Mouse (Mus musculus) hindbrain, embryonic 11.5 days (tissue): ENCODE measurements around the gene Olfr469. TPM values are rescaled to one million over a fixed set of nuclear protein-coding genes. Genes with fewer than 3 reads are reported as not detected.

Experiments used
- ATAC-seq: fragments of 200-750 bp; cut with Nextera tagmentation; 2 replicates; pipeline ENCODE4 v1.8.0; 2017; ENCODE audit warnings: mild to moderate bottlenecking, moderate TSS enrichment, moderate library complexity; ENCODE audit not compliant: low FRiP score
- DNase-seq: peaks from one replicate; pipeline ENCODE4 v3.0.0-alpha.2; 2015; ENCODE audit warnings: low spot score
- H3K27ac ChIP-seq: fragments of 300-500 bp; sonication (generic); 2 replicates; pipeline ENCODE4 v1.5.1; 2014; ENCODE audit warnings: mild to moderate bottlenecking, low read depth, low read length
- H3K27me3 ChIP-seq: fragments of 300-500 bp; sonication (generic); 2 replicates; pipeline ENCODE4 v1.6.1; 2014; ENCODE audit warnings: mild to moderate bottlenecking, low read length, moderate library complexity, mixed read lengths; ENCODE audit not compliant: control insufficient read depth, insufficient read depth
- H3K36me3 ChIP-seq: fragments of 300-500 bp; sonication (generic); 2 replicates; pipeline ENCODE4 v1.6.1; 2014; ENCODE audit warnings: mild to moderate bottlenecking, low read length, moderate library complexity, mixed read lengths; ENCODE audit not compliant: control insufficient read depth, insufficient read depth
- H3K4me1 ChIP-seq: fragments of 300-500 bp; sonication (generic); replicated peaks from 2 replicates; pipeline ENCODE4 v1.6.1; 2014; ENCODE audit warnings: low read length, mixed read lengths; ENCODE audit not compliant: control insufficient read depth, insufficient read depth
- H3K4me2 ChIP-seq: fragments of 300-500 bp; sonication (generic); replicated peaks from 2 replicates; pipeline ENCODE4 v1.6.1; 2014; ENCODE audit warnings: mild to moderate bottlenecking, low read depth, low read length
- H3K4me3 ChIP-seq: fragments of 300-500 bp; sonication (generic); 2 replicates; pipeline ENCODE4 v1.5.1; 2014; ENCODE audit warnings: low read depth, low read length
- H3K9ac ChIP-seq: fragments of 300-500 bp; sonication (generic); 2 replicates; pipeline ENCODE4 v1.6.1; 2014; ENCODE audit warnings: low read depth, low read length
- H3K9me3 ChIP-seq: fragments of 300-500 bp; sonication (generic); 2 replicates; pipeline ENCODE4 v1.6.1; 2016; ENCODE audit warnings: low read length; ENCODE audit not compliant: control insufficient read depth
- WGBS: fragments of 180-500 bp; shearing (Covaris S2); extraction: QIAGEN DNeasy Blood & Tissue Kit; methylation state at CpG from one replicate; pipeline ENCODE4 v1.1.7; 2014; 5-methylcytosine and 5-hydroxymethylcytosine counted together
- polyA plus RNA-seq: library from polyadenylated mRNA; unstranded; fragments of >200 nt; fragmentation: Nextera tagmentation; extraction: Ambion mirVana; gene quantifications from 2 replicates; pipeline ENCODE4 v1.2.1, GENCODE M21; 2014

The Olfr469 gene
- polyA plus RNA-seq, 1 experiment from 2014 or later: not detected

GRCm38 (mm10) chr7:107787977-107788620, 37.2 kb downstream of the Olfr469 start:
- Histone ChIP-seq H3K27me3 (no peaks in the 10 kb centered on the region), H3K9me3 (no peaks in the 10 kb centered on the region), H3K4me1 (no peaks in the 10 kb centered on the region), H3K9ac (no peak overlapping the region), H3K36me3 (no peaks in the 10 kb centered on the region), H3K4me3 (no peak overlapping the region), H3K4me2 (no peak overlapping the region), H3K27ac (no peak overlapping the region)
- ATAC-seq (peak; percentile 60), DNase-seq (peak; percentile 43)
- WGBS: 72% methylated on average over 3 of the region's 3 CpGs

DNA sequence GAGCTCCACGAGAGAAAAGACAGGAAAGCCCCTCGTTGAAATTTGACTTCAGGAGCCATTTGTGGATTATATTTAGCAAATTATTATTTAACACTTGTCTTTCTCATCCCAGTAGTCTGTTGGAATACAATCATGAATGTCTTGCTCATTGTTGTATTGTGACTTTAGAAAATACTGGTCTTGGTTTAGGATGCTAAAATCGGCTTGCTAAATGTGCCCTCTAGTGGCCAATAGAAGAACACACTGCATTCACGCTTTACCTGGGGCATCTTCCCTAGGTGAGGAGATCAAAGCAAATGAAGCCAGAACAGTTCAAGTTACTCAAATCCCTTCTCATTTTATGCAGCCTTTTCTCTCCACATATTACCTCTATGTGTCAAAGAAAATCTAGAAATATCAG, 45.7 kb downstream of the Olfr469 start:
- DNase-seq (peak; percentile 32), ATAC-seq (no peak)
- Histone ChIP-seq H3K4me1 (no peaks in the 10 kb centered on the region), H3K4me2 (no peak overlapping the region), H3K27ac (no peak overlapping the region), H3K36me3 (no peaks in the 10 kb centered on the region), H3K9me3 (no peaks in the 10 kb centered on the region), H3K27me3 (no peaks in the 10 kb centered on the region), H3K9ac (no peak overlapping the region), H3K4me3 (no peak overlapping the region)
- WGBS: 47% methylated on average over 4 of the region's 4 CpGs

DNA sequence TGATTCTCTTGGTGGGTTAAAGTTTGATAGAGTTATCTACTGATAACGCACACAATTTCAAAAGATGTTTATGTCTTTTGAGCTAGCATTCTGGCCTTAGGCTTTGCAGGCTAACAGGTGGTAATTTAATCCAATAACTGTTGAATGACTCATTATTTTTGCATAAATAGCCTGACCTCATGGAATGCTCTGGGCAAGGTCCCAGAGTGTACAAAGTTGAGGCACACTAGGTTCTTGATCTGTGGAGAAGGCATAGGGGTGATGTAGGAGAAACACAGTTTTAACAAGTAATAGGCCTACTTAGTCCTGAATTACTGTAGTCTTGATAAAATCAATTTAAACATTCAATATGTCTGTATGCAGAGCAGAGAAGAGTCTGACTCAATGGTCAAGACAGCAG, 47.1 kb downstream of the Olfr469 start:
- Histone ChIP-seq H3K9me3 (no peaks in the 10 kb centered on the region), H3K4me2 (no peak overlapping the region), H3K36me3 (no peaks in the 10 kb centered on the region), H3K27me3 (no peaks in the 10 kb centered on the region), H3K9ac (no peak overlapping the region), H3K4me1 (no peaks in the 10 kb centered on the region), H3K4me3 (no peak overlapping the region), H3K27ac (no peak overlapping the region)
- DNase-seq (no peak), ATAC-seq (no peak)
- WGBS: 93% methylated on average over 1 of the region's 1 CpGs

DNA sequence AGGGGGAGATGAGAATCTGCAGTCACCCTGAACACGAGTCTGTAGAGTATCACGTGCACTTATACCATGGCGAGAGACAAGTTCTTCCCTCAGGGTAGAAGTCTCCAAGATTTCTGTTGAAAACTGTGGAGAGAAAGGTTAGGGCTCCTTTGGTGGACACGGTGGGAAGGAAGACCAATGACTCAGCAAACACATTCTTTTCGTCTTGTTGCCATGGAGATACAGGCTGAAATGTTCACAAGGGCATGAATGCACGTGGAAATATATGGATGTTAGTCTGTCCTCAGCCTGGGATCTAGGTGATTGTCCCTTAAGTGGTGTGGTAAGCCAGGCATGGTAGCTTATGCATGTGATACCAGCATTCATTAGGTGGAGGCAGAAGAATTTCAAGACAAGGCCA, 54.5 kb downstream of the Olfr469 start:
- no peaks in the 10 kb centered on the region for H3K4me1 ChIP-seq
- H3K4me2 ChIP-seq: no peak overlapping the region
- no peak overlapping the region for H3K27ac ChIP-seq
- no peak overlapping the region for H3K4me3 ChIP-seq
- ATAC-seq (no peak), DNase-seq (no peak)
- no peaks in the 10 kb centered on the region for H3K27me3 ChIP-seq
- 53% methylated on average over 6 of the region's 6 CpGs for WGBS
- H3K9me3 ChIP-seq: no peaks in the 10 kb centered on the region
- no peaks in the 10 kb centered on the region for H3K36me3 ChIP-seq
- H3K9ac ChIP-seq: no peak overlapping the region

Other genes starting within 250 kb of the Olfr469 start
- 5.0 and 5.1 TPM in 2 replicates for gene Ppfibp2, start 230.3 kb downstream of the Olfr469 start, polyA plus RNA-seq
- gene 5330417H12Rik, start 200.4 kb downstream of the Olfr469 start, polyA plus RNA-seq: not detected in 2 replicates
- 0.14 and 0.24 TPM in 2 replicates for gene Cyb5r2, start 67.5 kb downstream of the Olfr469 start, polyA plus RNA-seq
- not detected in 2 replicates for gene Ovch2, start 24.3 kb downstream of the Olfr469 start, polyA plus RNA-seq
- not detected in 2 replicates for gene Olfr467, start 13.3 kb downstream of the Olfr469 start, polyA plus RNA-seq
- not detected in 2 replicates for gene Olfr470, start 21.9 kb upstream of the Olfr469 start, polyA plus RNA-seq
- not detected in 2 replicates for gene Olfr472, start 72.4 kb upstream of the Olfr469 start, polyA plus RNA-seq
- not detected in 2 replicates for gene Olfr473, start 104.9 kb upstream of the Olfr469 start, polyA plus RNA-seq
- gene Olfr474, start 129.1 kb upstream of the Olfr469 start, polyA plus RNA-seq: not detected in 2 replicates
- not detected in 2 replicates for gene Olfr476, start 139.3 kb upstream of the Olfr469 start, polyA plus RNA-seq
- gene Olfr477, start 161.2 kb upstream of the Olfr469 start, polyA plus RNA-seq: not detected in 2 replicates
- gene Olfr478, start 208.4 kb upstream of the Olfr469 start, polyA plus RNA-seq: not detected in 2 replicates
- not detected in 2 replicates for gene Olfr479, start 225.2 kb upstream of the Olfr469 start, polyA plus RNA-seq
- gene Olfr480, start 241.8 kb upstream of the Olfr469 start, polyA plus RNA-seq: not detected in 2 replicates